Mouse (Mus musculus) layer of hippocampus, postnatal 14 days (tissue): ENCODE data around the gene Olfr98. TPM values are rescaled to one million over a fixed set of nuclear protein-coding genes. Genes with fewer than 3 reads are reported as not detected.
"Not testable (repeated sequence)": the region's sequence is repeated elsewhere in the genome, so short reads cannot be mapped to it uniquely, and the experiment has no call there.

Experiments
- DNase-seq, 2 experiments: peaks; one replicate each; pipeline ENCODE4 v3.0.0; 2021 to 2022; ENCODE audit warnings: low spot score in 2 of 2, mixed read lengths in 1 of 2
- long read RNA-seq, 2 experiments: library from polyadenylated mRNA; stranded (forward); transcript quantifications; one replicate each; pipeline ENCODE4 v2.0.0; 2021
- total RNA-seq, 2 experiments: library from RNA; stranded (reverse); gene quantifications; 2 replicates each; pipeline ENCODE4 v1.2.3; 2021

Gene Olfr98
- total RNA-seq = not detected
- long read RNA-seq, experiment 1 = 0 reads
- long read RNA-seq, experiment 2 = 0 reads

DNA sequence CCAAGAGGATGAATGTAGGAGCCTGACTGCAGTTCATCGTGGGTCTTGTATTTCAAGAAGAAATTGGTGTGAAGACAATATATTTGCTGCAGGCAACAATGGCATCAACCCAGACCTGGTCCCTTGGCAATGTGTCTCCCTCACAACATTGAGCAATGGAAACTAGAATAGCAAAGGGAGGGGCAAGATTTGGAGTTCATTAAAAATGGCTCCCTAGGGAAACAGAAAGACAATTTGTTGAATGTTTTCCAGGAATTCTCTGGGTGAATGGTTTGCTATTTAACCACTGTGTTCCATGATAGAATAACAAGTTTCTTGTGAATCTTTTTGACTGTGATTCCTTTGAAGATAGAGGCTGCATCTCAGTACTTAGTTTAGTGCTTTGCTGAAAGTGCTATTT, at the start of gene Olfr98:
Olfr98 (minus strand) TSS at position 124 of the 400 bp plus-strand sequence.
- DNase-seq = no peak

DNA sequence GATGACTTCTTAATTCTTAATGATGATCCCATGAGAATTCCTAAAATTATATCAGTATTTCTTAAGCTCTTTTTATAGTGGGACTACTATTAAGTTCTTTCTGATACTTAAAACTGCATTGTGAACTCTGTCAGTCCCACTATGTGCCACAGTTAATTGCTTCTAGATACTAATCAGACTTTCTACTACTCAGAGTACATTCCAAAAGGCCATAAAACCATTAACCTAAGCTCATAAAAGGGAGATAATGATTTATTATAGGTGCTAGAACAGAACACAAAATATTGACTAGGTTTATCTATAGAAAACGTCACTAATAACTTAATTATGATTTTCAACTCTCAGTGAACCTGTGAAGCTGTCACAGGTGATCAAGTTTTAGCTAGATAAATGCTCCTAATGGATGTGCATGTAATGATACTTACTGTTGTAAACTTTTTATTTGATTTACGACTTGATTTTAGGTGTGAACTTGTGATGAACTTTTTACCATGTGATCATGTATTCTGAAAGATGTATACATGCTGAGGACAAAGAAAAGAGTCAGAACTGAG, 46.7 kb upstream of the Olfr98 start:
- DNase-seq = no peak

DNA sequence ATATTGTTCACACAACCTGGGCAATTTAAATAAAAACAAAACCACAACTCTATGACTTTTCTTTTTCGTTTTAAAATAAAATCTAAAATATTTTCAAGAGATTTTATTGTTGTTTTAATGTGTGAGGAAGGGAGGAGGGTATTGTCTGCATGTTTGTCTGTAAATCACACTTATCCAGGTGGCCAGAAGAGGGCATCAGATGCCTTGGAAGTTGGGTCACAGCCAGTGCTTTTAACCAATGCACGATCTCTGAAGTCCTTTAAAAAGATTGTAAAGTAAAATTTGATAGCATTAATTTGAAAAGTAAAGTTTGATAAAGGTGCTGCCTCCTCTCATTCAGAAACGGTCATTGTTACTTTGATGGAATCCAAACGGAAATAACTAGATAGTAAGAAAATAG, 44.9 kb upstream of the Olfr98 start:
- no peak for DNase-seq

DNA sequence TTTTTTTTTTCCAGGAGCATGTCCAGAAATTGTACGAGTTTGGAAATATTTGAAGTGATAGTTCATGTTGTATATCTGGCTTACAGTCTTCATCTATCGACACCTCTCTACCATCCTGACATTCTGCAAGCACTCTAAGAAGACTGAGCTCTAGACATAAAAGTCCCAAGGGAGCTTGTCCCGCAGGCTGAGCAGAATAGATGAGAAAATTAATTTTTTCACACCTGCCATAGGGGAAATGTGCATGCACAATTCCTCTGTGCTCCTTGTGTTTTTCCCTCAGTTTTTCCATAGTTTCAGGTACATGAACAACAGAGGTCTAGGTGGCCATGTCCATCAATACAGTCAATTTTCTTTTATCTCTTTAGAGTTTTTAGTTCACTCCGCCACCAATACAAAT, 40.7 kb upstream of the Olfr98 start, which contains the start of gene Olfr101:
Olfr101 (minus strand) TSS at position 101 of the 400 bp plus-strand sequence.
- DNase-seq = no peak

DNA sequence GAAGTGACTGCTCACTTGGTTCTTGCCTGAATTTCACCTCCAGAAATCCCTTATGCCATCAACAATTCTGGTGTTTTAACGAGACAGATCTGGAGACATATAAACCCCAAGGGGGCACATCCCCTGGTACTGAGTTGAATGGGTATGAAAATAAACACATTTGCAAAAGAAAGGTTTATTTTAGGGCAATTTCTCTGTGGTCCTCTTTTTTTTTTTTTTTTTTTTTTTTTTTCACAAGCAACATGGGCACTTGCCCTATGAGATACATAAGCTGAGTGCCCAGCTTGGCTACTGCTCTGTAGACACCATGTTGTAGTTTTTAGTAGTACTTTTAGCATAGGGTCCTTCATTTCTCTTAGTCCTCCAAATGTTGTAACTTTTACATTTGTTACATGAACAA, 19.8 kb upstream of the Olfr98 start, which contains the start of gene Olfr99:
Olfr99 (minus strand) TSS at position 101 of the 400 bp plus-strand sequence.
- DNase-seq = no peak

DNA sequence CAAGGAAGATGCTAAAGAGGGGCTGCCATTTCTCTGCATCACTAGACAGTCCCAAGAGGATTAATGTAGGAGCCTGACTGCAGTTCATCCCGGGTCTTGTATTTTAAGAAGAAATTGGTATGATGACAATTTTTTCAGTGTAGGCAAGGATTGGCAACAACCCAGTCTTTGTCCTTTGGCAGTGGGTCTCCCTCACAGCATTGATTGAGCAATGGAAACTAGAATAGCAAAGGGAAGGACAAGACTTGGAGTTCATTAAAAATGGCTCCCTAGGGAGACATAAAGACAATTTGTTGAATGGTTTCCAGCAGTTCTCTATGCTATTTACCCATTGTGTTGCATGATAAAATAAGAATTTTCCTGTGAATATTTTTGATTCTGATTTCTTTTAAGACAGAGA, 16.8 kb upstream of the Olfr98 start:
- no peak for DNase-seq

DNA sequence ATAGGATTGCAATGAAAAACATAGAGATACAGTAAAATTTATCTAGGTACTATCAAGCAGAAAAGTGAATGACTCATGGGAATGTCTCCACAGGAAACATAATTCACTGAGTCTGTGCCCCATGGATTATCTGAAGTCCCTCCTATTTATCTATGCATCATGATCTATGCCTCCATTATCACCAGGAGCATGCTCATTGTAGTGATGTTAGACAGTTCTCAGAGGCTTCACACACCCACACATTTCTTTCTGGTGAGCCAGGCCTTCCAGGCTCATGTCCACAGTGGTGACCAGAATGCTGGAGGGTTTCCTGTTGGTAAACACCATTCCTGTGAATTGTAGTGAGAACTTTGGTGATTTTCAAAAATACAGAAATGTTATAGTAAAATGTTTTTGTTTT, 13.0 kb upstream of the Olfr98 start:
- no peak for DNase-seq

GRCm38 (mm10) chr17:37275626-37276248, 12.2 kb upstream of the Olfr98 start:
- DNase-seq = no peak

DNA sequence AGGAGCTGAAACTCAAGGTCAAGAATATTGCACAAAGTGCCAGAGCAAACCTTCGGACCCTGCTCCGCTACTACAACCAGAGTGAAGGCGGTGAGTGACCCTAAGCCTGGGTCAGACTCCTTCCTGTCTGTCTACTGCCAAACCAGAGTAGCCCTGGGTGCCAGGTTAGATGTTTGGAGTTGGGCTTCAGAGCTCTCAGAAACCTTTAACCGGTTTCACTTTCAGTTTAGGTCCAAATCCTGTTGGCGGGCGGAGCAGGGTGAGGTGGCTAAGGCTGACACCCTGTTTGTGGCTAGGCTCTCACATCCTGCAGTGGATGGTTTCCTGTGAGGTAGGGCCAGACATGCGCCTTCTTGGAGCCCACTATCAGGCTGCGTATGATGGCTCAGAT, 7.1 kb upstream of the Olfr98 start:
- DNase-seq = no peak

GRCm38 (mm10) chr17:37270058-37270701, 6.6 kb upstream of the Olfr98 start, which contains the start of gene H2-M3:
Gene H2-M3, plus strand, starts transcription at chr17:37270220.
- peak; percentile 91 to 94 for DNase-seq

- no peak for DNase-seq
Observed at GRCm38 (mm10) chr17:37250544-37250943, 13.0 kb downstream of the Olfr98 start.

DNA sequence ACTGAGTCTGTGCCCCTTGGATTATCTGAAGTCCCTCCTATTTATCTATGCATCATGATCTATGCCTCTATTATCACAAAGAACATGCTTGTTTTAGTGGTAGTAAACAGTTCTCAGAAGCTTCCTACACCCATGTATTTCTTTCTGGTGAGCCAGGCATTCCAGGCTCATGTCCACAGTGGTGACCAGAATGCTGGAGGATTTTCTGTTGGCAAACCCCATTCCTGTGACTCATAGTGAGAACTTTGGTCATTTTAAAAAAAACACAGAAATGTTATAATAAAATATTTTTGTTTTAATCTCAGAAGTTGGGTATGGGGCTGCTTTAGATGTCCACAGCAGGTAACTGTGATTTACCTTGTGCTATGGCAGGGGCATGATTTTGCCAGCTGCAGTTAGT, 14.1 kb downstream of the Olfr98 start:
- DNase-seq = no peak

DNA sequence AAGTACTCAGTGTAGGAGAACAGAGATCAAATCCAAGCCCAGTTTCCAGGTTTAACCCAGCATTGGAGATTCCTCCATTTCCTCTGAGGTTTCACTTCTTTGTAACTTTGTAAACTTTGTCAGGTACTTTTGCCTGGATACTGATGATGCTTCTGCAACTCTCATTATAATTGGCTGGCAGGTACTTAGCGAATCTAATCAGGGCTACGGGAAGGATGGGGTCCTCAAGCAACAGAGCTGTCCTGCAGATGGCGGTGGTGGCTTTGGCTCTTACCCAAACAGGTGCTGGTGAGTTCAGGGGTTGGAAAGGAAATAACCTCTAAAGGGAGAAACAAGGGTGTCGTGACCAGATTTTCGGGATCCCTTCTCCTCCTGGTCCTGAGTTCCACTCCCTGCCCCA, 16.8 kb downstream of the Olfr98 start:
- DNase-seq = peak; percentile 31 to 57

DNA sequence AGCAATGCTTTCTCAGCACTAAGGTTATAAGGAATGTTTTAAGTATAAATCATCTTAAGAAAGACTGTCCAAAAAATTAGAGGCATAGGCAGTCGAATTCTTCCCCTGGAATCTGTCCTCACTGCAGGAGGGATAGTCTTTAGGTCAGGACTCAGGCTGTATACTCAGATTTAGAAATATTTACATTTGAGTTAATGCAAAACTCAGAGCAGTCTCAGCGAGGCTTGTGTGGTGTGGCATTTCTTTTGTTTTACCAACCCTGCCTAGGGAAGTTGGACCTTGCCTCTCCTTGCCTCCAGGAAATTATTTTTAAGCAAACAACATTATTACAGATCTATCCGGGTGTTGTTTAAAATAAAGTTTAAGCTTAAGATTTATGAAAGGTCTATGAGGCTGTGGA, 21.4 kb downstream of the Olfr98 start:
- DNase-seq = no peak

- DNase-seq = not testable (repeated sequence)
Observed at GRCm38 (mm10) chr17:37237230-37237629, 26.3 kb downstream of the Olfr98 start, which contains the start of gene Olfr97. Gene Olfr97, minus strand, starts transcription at chr17:37237330.

DNA sequence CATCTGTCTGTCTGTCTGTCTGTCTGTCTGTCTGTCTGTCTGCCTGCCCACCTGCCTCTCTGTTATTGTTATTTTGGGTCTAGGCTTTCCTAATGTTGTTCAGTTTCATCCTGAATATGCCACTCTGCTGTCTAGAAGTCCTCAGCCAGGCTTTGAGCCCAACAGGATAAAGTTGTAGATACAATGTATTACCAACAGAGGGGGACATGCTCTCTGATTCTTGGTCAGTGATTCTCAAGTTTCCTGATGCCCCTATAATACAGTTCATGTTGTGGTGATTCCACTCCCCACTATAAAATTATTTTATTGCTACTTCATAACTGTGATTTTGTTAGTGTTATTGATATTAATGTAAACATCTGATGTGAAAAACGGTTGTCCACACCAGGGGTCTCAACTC, 41.7 kb downstream of the Olfr98 start:
- DNase-seq = no peak

- DNase-seq = no peak
Observed at GRCm38 (mm10) chr17:37219846-37220245, 43.7 kb downstream of the Olfr98 start, which contains the start of gene Olfr96. Gene Olfr96, plus strand, starts transcription at chr17:37220146.

GRCm38 (mm10) chr17:37218486-37218885, 45.1 kb downstream of the Olfr98 start:
- DNase-seq = no peak

- no peak for DNase-seq
Observed at GRCm38 (mm10) chr17:37213018-37213417, 50.5 kb downstream of the Olfr98 start, which contains the start of gene Olfr95. Gene Olfr95, minus strand, starts transcription at chr17:37213118.
